Mouse (Mus musculus) embryonic fibroblast, embryonic 13.5 days (primary cell): ENCODE measurements around the gene Slc9a3r2.
A peak's percentile ranks its signal among the peaks of the same experiment; 100 is the strongest.

Source experiments
- CTCF ChIP-seq: IDR thresholded peaks from 2 replicates; pipeline ENCODE4 v1.5.1; 2011; ENCODE audit warnings: mild to moderate bottlenecking, control low read depth, low read length, moderate library complexity, borderline replicate concordance; ENCODE audit not compliant: insufficient read depth
- POLR2A ChIP-seq: IDR thresholded peaks from 2 replicates; pipeline ENCODE4 v1.6.1; 2011; ENCODE audit warnings: low read depth, mild to moderate bottlenecking, control low read depth, low read length, moderate library complexity

DNA sequence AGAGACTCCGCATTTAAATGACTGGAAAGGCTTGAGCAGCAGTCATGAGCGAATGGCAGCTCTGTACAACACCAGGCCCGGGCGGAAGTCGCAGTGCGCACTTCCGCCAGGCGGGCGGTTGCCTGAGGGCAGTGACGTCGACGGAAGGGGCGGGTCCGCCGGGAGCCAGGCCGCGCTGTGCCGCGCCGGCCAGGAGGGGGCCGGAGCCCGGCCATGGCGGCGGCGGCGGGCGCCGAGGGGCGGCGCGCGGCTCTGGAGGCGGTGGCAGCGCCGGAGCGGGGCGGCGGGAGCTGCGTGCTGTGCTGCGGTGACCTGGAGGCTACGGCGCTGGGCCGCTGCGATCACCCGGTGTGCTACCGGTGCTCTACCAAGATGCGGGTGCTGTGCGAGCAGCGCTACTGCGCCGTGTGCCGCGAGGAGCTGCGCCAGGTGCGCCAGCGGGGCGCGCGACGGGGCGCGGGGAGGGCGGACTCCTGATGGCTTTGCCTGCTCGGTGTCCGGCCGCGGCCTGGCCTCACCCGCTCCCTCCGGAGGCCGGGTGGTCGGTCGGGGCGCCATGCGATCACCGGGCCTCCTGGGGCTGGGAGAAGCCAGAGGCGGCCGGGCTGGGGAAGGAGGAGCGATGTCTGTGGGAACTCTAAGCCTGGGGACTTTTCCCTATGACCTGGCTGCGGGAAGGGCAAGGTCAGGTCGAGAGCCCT lies 19.6 kb upstream of the Slc9a3r2 start, which contains the start of gene Zfp598:
- TF ChIP-seq CTCF, result no peak
- peak; percentile 86 for TF ChIP-seq POLR2A
